Mouse (Mus musculus): Measurements from ENCODE around the gene Gm3336. TPM values are rescaled to one million over a fixed set of nuclear protein-coding genes. Genes with fewer than 3 reads are reported as not detected.

The Gm3336 gene
- total RNA-seq, 4 experiments from 2014 or later: not detected

GRCm38 (mm10) chr8:70763354-70763753, 45.0 kb downstream of the Gm3336 start:
- DNase-seq (ENCODE audit: low spot score): no peak

DNA sequence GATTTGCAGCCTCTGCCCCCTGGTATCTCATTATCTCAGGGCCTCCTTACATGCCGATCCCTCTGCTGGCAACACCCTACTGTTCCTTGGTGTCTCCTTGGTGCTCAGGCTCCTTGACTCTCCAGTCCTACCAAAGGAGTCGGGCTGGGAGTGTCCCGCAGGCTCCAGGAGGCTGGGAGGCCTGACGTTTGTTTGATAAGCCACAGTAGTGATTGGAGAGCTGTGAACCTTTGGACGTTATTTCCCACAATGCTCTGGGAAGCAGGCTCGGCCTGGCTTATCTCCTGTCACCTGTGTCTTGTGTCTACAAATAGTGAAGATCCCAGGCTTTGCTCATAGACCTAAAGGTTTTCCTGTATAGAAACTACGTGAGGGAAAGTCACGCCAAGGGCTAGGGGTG, 45.7 kb downstream of the Gm3336 start:
- no peak for DNase-seq (ENCODE audit: low spot score)

- no peak for DNase-seq (ENCODE audit: low spot score)
Observed at GRCm38 (mm10) chr8:70764676-70765075, 46.3 kb downstream of the Gm3336 start.

DNA sequence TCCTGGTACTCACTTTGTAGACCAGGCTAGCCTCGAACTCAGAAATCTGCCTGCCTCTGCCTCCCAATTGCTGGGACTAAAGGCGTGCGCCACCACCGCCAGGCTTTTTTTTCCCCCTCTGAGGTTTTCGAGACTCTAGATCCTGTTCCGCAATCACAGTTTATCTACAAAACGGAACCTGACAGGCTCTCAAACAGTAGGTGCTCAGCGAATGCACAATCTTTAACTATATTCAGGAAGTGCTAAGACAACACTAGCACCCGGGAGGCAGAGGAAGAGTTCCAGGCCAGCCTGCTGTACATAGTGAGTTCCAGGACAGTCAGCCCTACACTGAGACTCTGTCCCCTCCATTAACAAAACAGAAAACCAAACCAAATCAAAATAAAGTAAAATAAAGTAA, 47.0 kb downstream of the Gm3336 start:
- no peak for DNase-seq (ENCODE audit: low spot score)

DNA sequence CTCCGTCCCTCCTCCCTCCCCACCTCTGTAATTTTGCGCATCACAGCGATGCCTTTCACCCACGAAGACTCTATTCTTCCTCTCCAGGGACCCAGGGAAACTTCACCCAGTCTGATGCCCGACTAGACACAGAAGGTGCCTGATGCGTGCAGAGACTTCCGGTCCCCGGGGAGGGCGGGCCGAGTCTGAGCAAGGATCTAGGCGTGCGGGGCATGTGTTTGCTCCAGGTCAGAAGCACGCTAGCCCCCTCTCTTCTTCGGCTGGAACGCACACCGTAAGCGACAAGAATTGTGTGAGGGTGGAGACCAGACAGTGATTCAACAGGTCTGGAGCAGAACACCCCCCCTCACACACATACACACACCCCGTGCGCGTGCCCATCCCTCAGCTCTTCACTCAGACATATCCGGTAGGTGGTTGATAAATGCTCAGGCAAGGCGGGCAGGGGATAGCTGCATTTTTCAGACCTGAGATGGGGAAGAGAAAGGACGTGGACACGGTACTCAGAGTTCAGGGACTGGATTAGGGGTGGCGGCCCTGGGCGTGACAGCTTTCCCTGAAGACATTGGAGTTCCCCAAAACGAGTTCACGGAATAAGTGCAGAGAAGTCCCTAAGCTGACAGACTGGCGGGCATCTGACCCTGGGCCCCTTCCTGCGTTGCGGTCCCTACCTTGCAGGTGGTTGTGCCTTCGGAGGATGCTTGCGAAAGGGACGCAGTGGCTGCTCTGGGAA, 47.7 kb downstream of the Gm3336 start:
- DNase-seq (ENCODE audit: low spot score): no peak

DNA sequence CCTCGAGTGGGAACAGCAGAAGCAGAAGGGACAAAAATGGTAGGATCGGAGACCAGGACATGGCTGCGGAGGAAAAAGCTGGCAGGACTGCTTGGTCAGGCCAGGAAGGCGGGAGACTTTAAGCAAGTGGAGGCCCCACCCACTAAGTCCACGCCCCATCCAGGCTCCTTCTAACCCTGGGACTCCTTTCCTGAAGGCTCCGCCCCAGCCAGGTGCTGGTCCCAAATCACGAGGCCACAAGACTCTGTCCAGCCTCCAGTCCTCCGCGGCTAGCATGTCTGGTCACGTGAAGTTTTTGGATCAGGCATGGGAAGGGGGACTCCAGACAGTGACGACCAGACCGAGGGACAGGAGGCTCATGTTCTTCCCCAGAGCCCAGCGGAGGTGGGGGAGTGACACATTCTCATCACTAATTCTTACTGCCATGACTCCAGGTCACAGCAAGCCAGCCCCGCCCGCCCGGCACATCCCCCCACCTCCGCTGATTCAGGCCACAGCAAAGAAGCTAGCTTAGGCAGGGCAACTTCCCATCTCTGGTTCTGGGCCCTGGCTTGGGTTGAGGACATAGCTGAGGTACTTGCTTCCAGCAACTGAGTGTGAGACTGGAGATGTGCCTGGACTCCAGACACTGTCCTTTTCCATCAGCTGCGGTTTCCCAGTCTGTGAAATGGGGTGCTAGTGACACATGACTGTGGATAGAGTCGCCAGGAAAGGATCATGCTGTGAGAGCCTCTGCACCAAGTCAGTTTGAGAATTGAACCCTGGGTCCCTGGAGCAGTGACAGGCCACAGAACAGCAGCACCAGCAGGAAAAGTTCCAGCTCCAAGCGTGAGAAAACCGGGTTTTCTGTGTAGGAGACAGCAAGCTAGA, 48.5 kb downstream of the Gm3336 start:
- DNase-seq (ENCODE audit: low spot score): peak; percentile 54

- DNase-seq (ENCODE audit: low spot score): no peak
Observed at GRCm38 (mm10) chr8:70767503-70767902, 49.2 kb downstream of the Gm3336 start.

- DNase-seq (ENCODE audit: low spot score): no peak
Observed at GRCm38 (mm10) chr8:70768231-70768776, 50.0 kb downstream of the Gm3336 start.

- DNase-seq (ENCODE audit: low spot score): no peak
Observed at GRCm38 (mm10) chr8:70768956-70769355, 50.6 kb downstream of the Gm3336 start.

DNA sequence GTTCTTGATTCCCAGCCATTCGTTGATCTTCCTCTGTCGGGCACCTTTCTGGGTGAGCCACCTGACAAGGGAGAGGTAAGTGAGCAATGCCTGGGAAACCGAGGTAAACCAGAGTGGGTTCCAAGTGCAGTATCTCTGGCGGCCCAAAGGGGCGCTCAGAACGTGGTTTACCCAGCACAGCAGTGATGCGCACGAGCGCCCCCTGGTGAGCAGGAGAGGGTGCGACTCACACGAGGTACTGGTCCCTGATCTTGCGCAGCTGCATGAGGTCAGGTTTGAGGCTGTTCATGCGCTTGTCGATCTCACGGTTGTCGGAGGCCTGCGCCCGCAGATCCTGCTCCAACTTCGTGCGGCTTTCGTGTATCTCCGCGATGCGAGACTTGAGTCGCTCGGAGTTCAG, 51.0 kb downstream of the Gm3336 start:
- DNase-seq (ENCODE audit: low spot score): peak; percentile 91

DNA sequence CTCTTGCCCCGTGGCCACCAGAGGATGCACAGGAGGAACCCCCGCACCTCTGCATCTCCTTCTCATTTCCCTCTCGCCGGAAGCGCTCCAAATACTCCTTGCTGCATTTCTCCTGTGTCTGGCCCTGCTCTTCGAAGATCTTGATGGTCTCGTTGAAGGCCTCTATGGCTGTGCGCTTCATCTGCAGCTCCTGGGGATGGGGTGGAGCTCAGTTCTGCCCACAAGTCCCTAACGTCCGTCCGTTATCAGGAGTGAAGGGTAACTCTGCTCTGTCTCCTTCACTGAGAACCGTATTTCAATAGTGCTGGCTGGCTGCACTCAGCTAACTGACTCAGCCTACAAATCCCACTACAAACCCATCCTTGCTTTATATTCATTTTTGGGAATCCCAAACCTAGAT, 51.5 kb downstream of the Gm3336 start:
- DNase-seq (ENCODE audit: low spot score): no peak

- no peak for DNase-seq (ENCODE audit: low spot score)
Observed at GRCm38 (mm10) chr8:70770748-70771147, 52.4 kb downstream of the Gm3336 start.

- no peak for DNase-seq (ENCODE audit: low spot score)
Observed at GRCm38 (mm10) chr8:70771217-70771616, 52.9 kb downstream of the Gm3336 start.

DNA sequence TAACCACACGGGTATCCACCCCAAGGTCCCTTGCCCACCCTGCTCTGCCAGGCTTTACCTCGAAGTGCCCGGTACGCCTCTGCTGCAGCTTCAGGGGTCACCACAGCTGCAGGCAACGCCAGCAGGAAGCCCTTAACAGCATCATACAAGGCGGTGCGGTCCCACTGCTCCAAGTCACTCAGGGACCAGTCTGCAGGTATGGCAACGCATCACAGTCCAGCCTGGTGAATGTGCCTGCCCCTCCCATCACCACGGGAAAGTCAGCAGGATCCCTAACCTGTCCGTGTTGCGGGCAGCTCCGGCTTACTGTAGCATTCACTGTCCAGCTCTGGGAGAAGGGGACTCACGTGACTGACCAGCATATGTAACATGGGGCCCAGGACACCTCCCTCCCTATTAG, 53.7 kb downstream of the Gm3336 start:
- DNase-seq (ENCODE audit: low spot score): no peak

Other genes with a start within 250 kb of the Gm3336 start
- 1 to 10 TPM; 8.1 to 9.3 (median 8.4) TPM for gene Klhl26, start 241.6 kb upstream of the Gm3336 start, total RNA-seq (2022)
- gene Tmem59l, start 231.2 kb upstream of the Gm3336 start, total RNA-seq (2022): not detected
- gene Crlf1, start 225.4 kb upstream of the Gm3336 start, total RNA-seq (2022): under 1 TPM in 2 of 4 experiments, not detected in 2; 0.57 to 0.97 TPM
- gene Rex1bd, start 211.8 kb upstream of the Gm3336 start, total RNA-seq (2022): 100 to 1,000 TPM; 118 to 133 (median 124) TPM
- gene Uba52, start 207.7 kb upstream of the Gm3336 start, total RNA-seq (2022): 1,000 to 10,000 TPM; 1,436 to 1,703 (median 1,558) TPM
- 100 to 1,000 TPM; 135 to 145 (median 137) TPM for gene Fkbp8, start 190.8 kb upstream of the Gm3336 start, total RNA-seq (2022)
- gene Kxd1, start 190.6 kb upstream of the Gm3336 start, total RNA-seq (2022): 100 to 1,000 TPM in 3 of 4 experiments, 10 to 100 TPM in 1; 97.9 to 114 (median 103) TPM
- gene Ell, start 179.1 kb upstream of the Gm3336 start, total RNA-seq (2022): 10 to 100 TPM in 3 of 4 experiments, 1 to 10 TPM in 1; 9.3 to 12.4 (median 10.6) TPM
- 10 to 100 TPM; 15.5 to 37.5 (median 23.7) TPM for gene Isyna1, start 124.2 kb upstream of the Gm3336 start, total RNA-seq (2022)
- gene Ssbp4, start 109.7 kb upstream of the Gm3336 start, total RNA-seq (2022): 10 to 100 TPM; 29.1 to 34.1 (median 31.3) TPM
- 1 to 10 TPM; 1.4 to 2.3 (median 1.8) TPM for gene Lrrc25, start 102.4 kb upstream of the Gm3336 start, total RNA-seq (2022)
- gene Gdf15, start 86.1 kb upstream of the Gm3336 start, total RNA-seq (2022): 1 to 10 TPM in 2 of 4 experiments, under 1 TPM in 2; 0.69 to 1.9 (median 1.2) TPM
- 10 to 100 TPM; 40.0 to 57.7 (median 44.4) TPM for gene Pgpep1, start 58.2 kb upstream of the Gm3336 start, total RNA-seq (2022)
- gene Lsm4, start 45.3 kb upstream of the Gm3336 start, total RNA-seq (2022): 10 to 100 TPM; 57.9 to 67.1 (median 63.4) TPM
- 100 to 1,000 TPM in 3 of 4 experiments, 10 to 100 TPM in 1; 84.2 to 134 (median 114) TPM for gene Jund, start 19.6 kb upstream of the Gm3336 start, total RNA-seq (2022)
- gene Iqcn, start 15.1 kb upstream of the Gm3336 start, total RNA-seq (2022): under 1 TPM in 1 of 4 experiments, not detected in 3; 0.06 TPM
- gene Pde4c, start 5.2 kb downstream of the Gm3336 start, total RNA-seq (2022): 1 to 10 TPM; 1.8 to 3.7 (median 2.4) TPM
- gene Rab3a, start 36.1 kb downstream of the Gm3336 start, total RNA-seq (2022): 10 to 100 TPM; 46.3 to 60.7 (median 50.6) TPM
- gene Mpv17l2, start 42.4 kb downstream of the Gm3336 start, total RNA-seq (2022): 10 to 100 TPM; 23.2 to 32.5 (median 27.7) TPM
- 10 to 100 TPM; 19.3 to 24.1 (median 22.2) TPM for gene Pik3r2, start 58.2 kb downstream of the Gm3336 start, total RNA-seq (2022)
- gene Mast3, start 86.5 kb downstream of the Gm3336 start, total RNA-seq (2022): 1 to 10 TPM; 6.5 to 8.4 (median 7.1) TPM
- gene Il12rb1, start 89.9 kb downstream of the Gm3336 start, total RNA-seq (2022): under 1 TPM in 2 of 4 experiments, not detected in 2; 0.16 to 0.49 TPM
- gene Arrdc2, start 121.2 kb downstream of the Gm3336 start, total RNA-seq (2022): 10 to 100 TPM in 3 of 4 experiments, 1 to 10 TPM in 1; 7.9 to 23.0 (median 13.6) TPM
- gene Kcnn1, start 144.7 kb downstream of the Gm3336 start, total RNA-seq (2022): 10 to 100 TPM; 12.5 to 14.4 (median 13.2) TPM
- 10 to 100 TPM; 37.9 to 47.4 (median 45.7) TPM for gene Ccdc124, start 155.4 kb downstream of the Gm3336 start, total RNA-seq (2022)
- gene Slc5a5, start 174.2 kb downstream of the Gm3336 start, total RNA-seq (2022): not detected
- gene Rpl18a, start 178.9 kb downstream of the Gm3336 start, total RNA-seq (2022): 1,000 to 10,000 TPM in 2 of 4 experiments, 100 to 1,000 TPM in 2; 938 to 1,102 (median 988) TPM
- gene Map1s, start 187.4 kb downstream of the Gm3336 start, total RNA-seq (2022): 10 to 100 TPM; 17.8 to 24.5 (median 20.6) TPM

Data from heart, adult 8-10 months (tissue).